Mouse (Mus musculus) megakaryocyte, embryonic 14.5 days (primary cell): Measurements from ENCODE around the gene Stt3a.

Experiments used
- FLI1 ChIP-seq: IDR thresholded peaks from 2 replicates; pipeline ENCODE4 v1.6.1; 2012; ENCODE audit warnings: low read length, inconsistent platforms, mixed read lengths
- GATA1 ChIP-seq: IDR thresholded peaks from 3 replicates; pipeline ENCODE4 v1.6.1; 2012; ENCODE audit warnings: mixed read lengths, low read length, inconsistent platforms, borderline replicate concordance

DNA sequence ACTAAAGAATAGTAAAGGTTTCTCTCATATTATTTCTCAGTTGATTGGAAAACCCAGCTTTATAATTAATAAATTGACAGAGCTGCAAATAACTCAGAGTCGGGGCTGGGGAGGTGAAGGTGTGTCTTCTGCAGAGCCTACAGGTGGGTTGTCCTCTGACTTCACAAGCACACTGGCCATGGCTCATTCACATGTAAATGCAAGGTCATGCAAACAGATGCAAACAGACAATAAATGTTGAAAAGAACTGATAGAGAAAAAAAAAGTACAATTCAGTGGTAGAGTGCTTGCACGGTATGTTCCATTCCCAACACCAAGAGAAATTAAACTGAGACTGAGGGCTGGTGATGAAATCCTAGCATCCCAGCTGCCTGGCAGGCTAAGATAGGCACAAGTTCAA, 27.0 kb upstream of the Stt3a start:
- TF ChIP-seq GATA1 = no peak
- no peak for TF ChIP-seq FLI1
